Mouse (Mus musculus) MEL (cell line): ENCODE measurements at regions not wholly inside any gene's neighbourhood (a gene's known extent, or its start where the extent isn't known, plus 50 kb on each side); places are given as distances from the start of the nearest gene placed in this dataset.

Source experiments
- DNase-seq: peaks from one replicate; pipeline ENCODE4 v3.0.0; 2011; ENCODE audit warnings: low read depth, low spot score
- H3K27ac ChIP-seq: 2 replicates; pipeline ENCODE4 v1.5.1; 2012; ENCODE audit warnings: low read depth, mild to moderate bottlenecking, control low read depth, low read length, moderate library complexity; ENCODE audit not compliant: control insufficient read depth
- H3K27me3 ChIP-seq, 2 experiments: fragments of 150-350 bp in 1 of 2; sonication (generic) in 1 of 2; 2 replicates each; pipeline ENCODE4 v1.6.1; 2012; ENCODE audit warnings: low read length in 2 of 2, mild to moderate bottlenecking in 2 of 2, improper control_type of control experiment in 1 of 2, moderate library complexity in 1 of 2; ENCODE audit not compliant: insufficient read depth in 2 of 2, control insufficient read depth in 1 of 2
- H3K36me3 ChIP-seq, 2 experiments: 2 replicates each; pipeline ENCODE4 v1.6.1; 2012 to 2014; ENCODE audit warnings: low read length in 2 of 2, improper control_type of control experiment in 1 of 2, inconsistent platforms in 1 of 2, mild to moderate bottlenecking in 1 of 2; ENCODE audit not compliant: insufficient read depth in 2 of 2, control insufficient read depth in 1 of 2
- H3K4me1 ChIP-seq, 2 experiments: fragments of 150-350 bp in 1 of 2; sonication (generic) in 1 of 2; 2 replicates each; pipeline ENCODE4 v1.6.1; 2012; ENCODE audit warnings: low read length in 2 of 2, improper control_type of control experiment in 1 of 2, mild to moderate bottlenecking in 1 of 2; ENCODE audit not compliant: insufficient read depth in 2 of 2, control insufficient read depth in 1 of 2
- H3K4me3 ChIP-seq, 2 experiments: fragments of 150-350 bp in 1 of 2; sonication (generic) in 1 of 2; 2 replicates each; pipeline ENCODE4 v1.5.1; 2012; ENCODE audit warnings: low read depth in 2 of 2, low read length in 2 of 2, mild to moderate bottlenecking in 2 of 2, moderate library complexity in 2 of 2, control low read depth in 1 of 2, improper control_type of control experiment in 1 of 2; ENCODE audit not compliant: control insufficient read depth in 1 of 2, insufficient read depth in 1 of 2
- H3K79me2 ChIP-seq: 2 replicates; pipeline ENCODE4 v1.6.1; 2012; ENCODE audit warnings: mild to moderate bottlenecking, low read length, moderate library complexity; ENCODE audit not compliant: control insufficient read depth, poor library complexity, insufficient read depth
- H3K9ac ChIP-seq: 2 replicates; pipeline ENCODE4 v1.6.1; 2012; ENCODE audit warnings: low read depth, mild to moderate bottlenecking, control low read depth, low read length, moderate library complexity; ENCODE audit not compliant: control insufficient read depth, poor library complexity, severe bottlenecking
- H3K9me3 ChIP-seq: fragments of 150-350 bp; sonication (generic); replicated peaks from 2 replicates; pipeline ENCODE4 v1.6.1; 2012; ENCODE audit warnings: mild to moderate bottlenecking, low read length, improper control_type of control experiment, moderate library complexity; ENCODE audit not compliant: insufficient read depth
- CHD2 ChIP-seq: IDR thresholded peaks from 2 replicates; pipeline ENCODE4 v1.6.1; 2011; ENCODE audit warnings: low read length, improper control_type of control experiment
- EP300 ChIP-seq, 2 experiments: IDR thresholded peaks; 2 replicates each; pipeline ENCODE4 v1.6.1; 2011; ENCODE audit warnings: improper control_type of control experiment in 2 of 2, low read length in 2 of 2, low read depth in 1 of 2, mild to moderate bottlenecking in 1 of 2
- ETS1 ChIP-seq: IDR thresholded peaks from 2 replicates; pipeline ENCODE4 v1.6.1; 2012; ENCODE audit warnings: low read depth, mild to moderate bottlenecking, inconsistent platforms, low read length, improper control_type of control experiment, moderate library complexity
- GATA1 ChIP-seq: IDR thresholded peaks from 2 replicates; pipeline ENCODE4 v1.6.1; 2011; ENCODE audit warnings: low read depth, low read length, improper control_type of control experiment
- MAFK ChIP-seq: IDR thresholded peaks from 2 replicates; pipeline ENCODE4 v1.6.1; 2011; ENCODE audit warnings: low read depth, mild to moderate bottlenecking, low read length, improper control_type of control experiment, borderline replicate concordance
- MAX ChIP-seq: IDR thresholded peaks from 2 replicates; pipeline ENCODE4 v1.6.1; 2011; ENCODE audit warnings: low read length, improper control_type of control experiment
- MAZ ChIP-seq: IDR thresholded peaks from 2 replicates; pipeline ENCODE4 v1.6.1; 2012; ENCODE audit warnings: low read depth, mild to moderate bottlenecking, inconsistent platforms, low read length, improper control_type of control experiment
- MEF2A ChIP-seq: IDR thresholded peaks from 2 replicates; pipeline ENCODE4 v1.6.1; 2014; ENCODE audit warnings: low read depth, mild to moderate bottlenecking, inconsistent platforms, low read length, improper control_type of control experiment; ENCODE audit not compliant: poor library complexity, insufficient replicate concordance, severe bottlenecking; ENCODE audit errors: extremely low read depth
- MXI1 ChIP-seq: IDR thresholded peaks from 2 replicates; pipeline ENCODE4 v1.6.1; 2011; ENCODE audit warnings: mild to moderate bottlenecking, low read depth, low read length, improper control_type of control experiment
- MYB ChIP-seq: IDR thresholded peaks from 2 replicates; pipeline ENCODE4 v1.6.1; 2011; ENCODE audit warnings: mild to moderate bottlenecking, low read depth, low read length, improper control_type of control experiment
- MYC ChIP-seq: IDR thresholded peaks from 2 replicates; pipeline ENCODE4 v1.6.1; 2011; ENCODE audit warnings: low read depth, mild to moderate bottlenecking, low read length, improper control_type of control experiment, moderate library complexity
- POLR2A ChIP-seq, 2 experiments: IDR thresholded peaks; 2 replicates each; pipeline ENCODE4 v1.6.1; 2011 to 2012; ENCODE audit warnings: low read length in 2 of 2, mild to moderate bottlenecking in 2 of 2, control low read depth in 1 of 2, improper control_type of control experiment in 1 of 2, low read depth in 1 of 2, moderate library complexity in 1 of 2; ENCODE audit not compliant: control insufficient read depth in 1 of 2, insufficient read depth in 1 of 2, poor library complexity in 1 of 2
- POLR2AphosphoS2 ChIP-seq: IDR thresholded peaks from 2 replicates; pipeline ENCODE4 v1.6.1; 2011; ENCODE audit warnings: low read length, improper control_type of control experiment
- POLR2AphosphoS5 ChIP-seq: IDR thresholded peaks from 2 replicates; pipeline ENCODE4 v1.6.1; 2012; ENCODE audit warnings: low read depth, borderline replicate concordance, mild to moderate bottlenecking, inconsistent platforms, low read length, moderate library complexity, mixed read lengths
- RAD21 ChIP-seq: IDR thresholded peaks from 2 replicates; pipeline ENCODE4 v1.6.1; 2011; ENCODE audit warnings: mild to moderate bottlenecking, low read depth, low read length, improper control_type of control experiment
- SIN3A ChIP-seq: IDR thresholded peaks from 2 replicates; pipeline ENCODE4 v1.6.1; 2012; ENCODE audit warnings: low read length, improper control_type of control experiment, inconsistent platforms
- TAL1 ChIP-seq: IDR thresholded peaks from 2 replicates; pipeline ENCODE4 v1.6.1; 2012; ENCODE audit warnings: mild to moderate bottlenecking, inconsistent platforms, low read length, moderate library complexity, mixed read lengths
- TBP ChIP-seq: IDR thresholded peaks from 2 replicates; pipeline ENCODE4 v1.8.0; 2011; ENCODE audit warnings: low read depth, low read length, improper control_type of control experiment
- TCF12 ChIP-seq: IDR thresholded peaks from 2 replicates; pipeline ENCODE4 v1.6.1; 2014; ENCODE audit warnings: low read depth, mild to moderate bottlenecking, inconsistent platforms, low read length, improper control_type of control experiment, moderate library complexity
- UBTF ChIP-seq: IDR thresholded peaks from 2 replicates; pipeline ENCODE4 v1.6.1; 2012; ENCODE audit warnings: low read depth, mild to moderate bottlenecking, inconsistent platforms, low read length, improper control_type of control experiment, moderate library complexity, borderline replicate concordance; ENCODE audit not compliant: insufficient read depth
- USF1 ChIP-seq: IDR thresholded peaks from 2 replicates; pipeline ENCODE4 v1.6.1; 2014; ENCODE audit warnings: low read depth, mild to moderate bottlenecking, inconsistent platforms, low read length, improper control_type of control experiment, moderate library complexity

DNA sequence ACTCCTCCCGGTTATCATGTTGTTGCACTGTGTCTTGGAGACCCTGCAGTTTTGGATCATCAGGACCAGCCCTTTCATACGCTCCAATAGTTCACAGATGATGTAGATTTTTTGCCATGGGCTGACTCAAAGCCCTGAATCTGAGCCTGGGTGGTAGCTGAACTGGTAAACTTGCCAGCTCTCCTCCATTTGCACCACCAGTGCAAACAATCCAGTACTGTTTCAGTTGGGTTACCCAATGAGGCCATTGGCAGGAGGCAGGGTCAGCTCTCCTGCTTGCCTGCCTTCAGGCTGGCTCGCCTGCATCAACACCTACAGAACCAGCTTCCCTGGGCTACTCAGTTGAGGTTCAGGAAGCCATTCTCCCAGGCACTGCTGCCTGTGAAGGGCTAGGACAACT, 102.6 kb downstream of the Dact1 start:
- no peaks in the 10 kb centered on the region for H3K4me1 ChIP-seq
- H3K9ac ChIP-seq: no peak overlapping the region
- DNase-seq: no peak
- TF ChIP-seq ETS1: no peak
- TF ChIP-seq MAX: no peak
- TF ChIP-seq POLR2AphosphoS5: no peak
- no peak for TF ChIP-seq SIN3A
- TF ChIP-seq MAZ: no peak
- TF ChIP-seq RAD21: no peak
- no peak for TF ChIP-seq EP300 (IDR thresholded peaks at IDR 0.05; ENCODE audit: low read depth in 1 of 2, low read length in 2 of 2)
- no peak overlapping the region for H3K27ac ChIP-seq
- no peaks in the 10 kb centered on the region for H3K9me3 ChIP-seq
- no peaks in the 10 kb centered on the region for H3K79me2 ChIP-seq
- no peaks in the 10 kb centered on the region for H3K27me3 ChIP-seq
- no peak overlapping the region for H3K4me3 ChIP-seq
- H3K36me3 ChIP-seq: no peaks in the 10 kb centered on the region

DNA sequence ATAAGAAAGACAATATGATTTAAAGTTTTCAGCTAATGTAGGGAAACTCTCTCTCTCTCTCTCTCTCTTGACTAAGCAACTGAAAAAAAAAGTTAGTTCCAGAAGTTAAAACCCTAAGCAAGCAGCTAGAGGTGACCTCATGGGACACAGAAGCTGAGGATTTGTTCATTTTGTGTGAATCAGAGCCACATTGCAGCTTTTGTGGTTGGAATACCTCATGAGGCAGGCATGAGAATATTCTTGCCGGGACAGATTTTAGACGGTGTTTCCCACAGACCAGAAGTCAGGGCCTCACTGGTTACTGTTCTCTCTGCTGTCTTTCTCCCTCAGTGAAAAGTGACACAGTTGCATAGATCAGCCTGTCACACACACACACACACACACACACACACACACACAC, 107.3 kb downstream of the Dact1 start:
- Histone ChIP-seq H3K9me3 (no peaks in the 10 kb centered on the region), H3K36me3 (no peaks in the 10 kb centered on the region), H3K27me3 (no peaks in the 10 kb centered on the region), H3K4me3 (no peak overlapping the region), H3K27ac (no peak overlapping the region), H3K79me2 (no peaks in the 10 kb centered on the region), H3K9ac (no peak overlapping the region), H3K4me1 (no peaks in the 10 kb centered on the region)
- DNase-seq: no peak
- no peak for TF ChIP-seq MEF2A
- no peak for TF ChIP-seq ETS1
- TF ChIP-seq EP300 (IDR thresholded peaks at IDR 0.05; ENCODE audit: low read depth in 1 of 2, low read length in 2 of 2): no peak
- no peak for TF ChIP-seq MYC
- no peak for TF ChIP-seq POLR2AphosphoS2
- no peak for TF ChIP-seq USF1
- TF ChIP-seq MYB: no peak
- TF ChIP-seq TBP: no peak
- no peak for TF ChIP-seq UBTF
- no peak for TF ChIP-seq GATA1
- no peak for TF ChIP-seq RAD21
- no peak for TF ChIP-seq MAFK
- no peak for TF ChIP-seq MAX
- TF ChIP-seq POLR2A (IDR thresholded peaks at IDR 0.05; ENCODE audit: control insufficient read depth in 1 of 2, insufficient read depth in 1 of 2, low read depth in 1 of 2, low read length in 2 of 2, poor library complexity in 1 of 2): no peak
- no peak for TF ChIP-seq CHD2
- no peak for TF ChIP-seq POLR2AphosphoS5
- no peak for TF ChIP-seq TAL1
- TF ChIP-seq MXI1: no peak
- TF ChIP-seq SIN3A: no peak
- TF ChIP-seq TCF12: no peak
